Mouse (Mus musculus): ENCODE measurements at regions not wholly inside any gene's neighbourhood (a gene's known extent, or its start where the extent isn't known, plus 50 kb on each side); places are given as distances from the start of the nearest gene placed in this dataset.
"Not testable (repeated sequence)": the region's sequence is repeated elsewhere in the genome, so short reads cannot be mapped to it uniquely, and the experiment has no call there.

DNA sequence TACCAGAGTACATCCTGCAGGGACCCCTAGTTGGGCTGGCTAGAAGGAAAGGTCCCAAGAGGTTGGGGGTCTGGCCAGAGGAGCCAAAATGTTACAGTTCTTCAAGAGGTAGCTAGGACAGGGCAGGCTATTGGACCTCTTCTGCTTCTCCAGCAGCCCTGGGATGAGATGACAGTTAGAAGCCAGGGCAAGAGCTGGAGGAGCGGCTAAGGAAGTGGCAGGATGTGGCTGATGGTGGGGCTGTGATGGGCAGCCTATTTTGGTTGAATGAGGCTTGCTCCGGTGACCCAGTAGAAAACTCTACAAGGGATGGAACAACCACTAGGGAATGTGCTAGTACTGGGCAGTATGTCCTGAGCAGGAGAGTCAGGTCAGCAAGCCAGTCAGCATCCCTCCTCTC, 82.8 kb downstream of the Ddx11 start:
- Histone ChIP-seq H3K4me1 (ENCODE audit: control insufficient read depth, insufficient read depth, low read length) (no peaks in the 10 kb centered on the region), H3K36me3 (ENCODE audit: control insufficient read depth, insufficient read depth, low read length) (no peaks in the 10 kb centered on the region), H3K27ac (ENCODE audit: insufficient read depth, low read depth, low read length) (no peak overlapping the region), H3K27me3 (replicated peaks; ENCODE audit: control insufficient read depth, insufficient read depth, low read length) (no peaks in the 10 kb centered on the region), H3K4me3 (ENCODE audit: insufficient read depth, low read depth, low read length) (no peak overlapping the region)
- no peak for DNase-seq
- TF ChIP-seq CTCF (conservative IDR thresholded peaks at IDR 0.05; ENCODE audit: insufficient read depth, insufficient read length, low read depth, low read length) (no peak), POLR2A (IDR thresholded peaks at IDR 0.05; ENCODE audit: low read depth, low read length) (no peak)
- WGBS, result 91% methylated on average over 2 of the region's 2 CpGs

DNA sequence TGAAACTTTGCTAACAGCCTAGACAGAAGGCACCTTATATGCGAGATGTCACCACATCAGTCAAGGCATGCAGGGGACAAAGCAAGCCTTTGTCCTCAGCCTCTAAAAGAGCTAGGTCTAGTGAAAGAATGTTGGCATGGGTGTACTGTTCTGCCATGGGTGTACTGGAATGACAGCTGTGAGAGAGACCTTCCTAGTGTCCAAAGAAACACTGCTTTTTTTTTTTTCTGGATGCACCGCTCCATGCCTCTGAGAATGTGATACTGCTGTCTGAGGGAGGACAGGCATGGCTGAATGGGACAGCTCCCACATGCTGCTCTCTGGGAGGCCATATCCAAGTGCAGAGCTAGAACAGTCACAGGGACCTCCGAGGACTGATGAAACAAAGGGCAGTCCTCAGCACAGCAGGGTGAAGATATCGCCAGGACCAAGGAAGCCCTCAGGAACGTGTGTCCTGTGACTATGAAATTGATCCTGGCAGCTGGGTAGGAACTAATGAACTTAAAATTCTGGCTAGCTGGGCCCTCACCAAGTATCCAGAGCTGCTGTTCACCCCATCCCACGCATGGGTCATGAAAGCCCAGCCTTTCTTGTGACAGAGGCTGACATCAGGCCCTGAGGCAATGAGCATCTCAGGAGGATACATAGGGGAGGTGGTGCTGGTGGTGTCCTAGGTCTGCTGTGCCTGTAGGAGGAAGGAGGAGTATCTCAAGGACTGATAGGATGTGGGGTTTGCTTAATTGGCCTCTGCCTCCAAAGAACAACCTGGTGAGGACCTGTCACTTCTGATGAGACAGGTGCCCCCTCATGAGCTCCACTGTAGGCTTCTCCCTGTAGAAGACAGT, 84.6 kb downstream of the Ddx11 start:
- H3K4me1 ChIP-seq (ENCODE audit: control insufficient read depth, insufficient read depth, low read length); H3K27ac ChIP-seq (ENCODE audit: insufficient read depth, low read depth, low read length); H3K4me3 ChIP-seq (ENCODE audit: insufficient read depth, low read depth, low read length); H3K27me3 ChIP-seq (replicated peaks; ENCODE audit: control insufficient read depth, insufficient read depth, low read length); H3K36me3 ChIP-seq (ENCODE audit: control insufficient read depth, insufficient read depth, low read length); DNase-seq: not testable (repeated sequence)
- WGBS, result 46% methylated on average over 6 of the region's 6 CpGs

GRCm38 (mm10) chr17:66208803-66209515, 85.6 kb downstream of the Ddx11 start:
- not testable (repeated sequence) for H3K27me3 ChIP-seq (replicated peaks; ENCODE audit: control insufficient read depth, insufficient read depth, low read length); H3K36me3 ChIP-seq (ENCODE audit: control insufficient read depth, insufficient read depth, low read length); H3K4me1 ChIP-seq (ENCODE audit: control insufficient read depth, insufficient read depth, low read length); H3K27ac ChIP-seq (ENCODE audit: insufficient read depth, low read depth, low read length); DNase-seq; H3K4me3 ChIP-seq (ENCODE audit: insufficient read depth, low read depth, low read length)
- 39% methylated on average over 4 of the region's 6 CpGs for WGBS

DNA sequence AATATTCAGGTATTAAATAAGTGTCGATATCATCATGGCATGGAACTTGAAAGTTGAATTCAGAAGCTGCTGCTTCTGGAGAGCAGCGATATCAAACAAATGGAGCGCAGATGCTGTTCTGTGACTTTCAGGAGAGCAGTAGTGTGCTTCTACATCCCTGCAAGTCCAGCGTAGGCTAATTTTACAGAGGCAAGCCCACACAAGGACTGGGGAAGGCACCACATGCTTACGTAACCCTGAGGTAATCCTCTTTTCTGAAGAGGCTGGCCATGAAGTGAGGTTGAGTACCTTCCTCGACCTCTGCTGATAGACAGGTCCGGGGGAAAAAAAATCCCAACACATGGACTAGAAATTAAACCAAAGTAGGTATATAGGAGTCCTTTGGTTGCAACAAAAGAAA, 88.2 kb downstream of the Ddx11 start:
- Histone ChIP-seq H3K4me1 (ENCODE audit: control insufficient read depth, insufficient read depth, low read length) (no peaks in the 10 kb centered on the region), H3K27me3 (replicated peaks; ENCODE audit: control insufficient read depth, insufficient read depth, low read length) (no peaks in the 10 kb centered on the region), H3K36me3 (ENCODE audit: control insufficient read depth, insufficient read depth, low read length) (no peaks in the 10 kb centered on the region), H3K4me3 (ENCODE audit: insufficient read depth, low read depth, low read length) (no peak overlapping the region), H3K27ac (ENCODE audit: insufficient read depth, low read depth, low read length) (no peak overlapping the region)
- DNase-seq, result no peak
- WGBS, result 89% methylated on average over 7 of the region's 7 CpGs
- no peak for TF ChIP-seq POLR2A (IDR thresholded peaks at IDR 0.05; ENCODE audit: low read depth, low read length)
- TF ChIP-seq CTCF (conservative IDR thresholded peaks at IDR 0.05; ENCODE audit: insufficient read depth, insufficient read length, low read depth, low read length), result no peak

DNA sequence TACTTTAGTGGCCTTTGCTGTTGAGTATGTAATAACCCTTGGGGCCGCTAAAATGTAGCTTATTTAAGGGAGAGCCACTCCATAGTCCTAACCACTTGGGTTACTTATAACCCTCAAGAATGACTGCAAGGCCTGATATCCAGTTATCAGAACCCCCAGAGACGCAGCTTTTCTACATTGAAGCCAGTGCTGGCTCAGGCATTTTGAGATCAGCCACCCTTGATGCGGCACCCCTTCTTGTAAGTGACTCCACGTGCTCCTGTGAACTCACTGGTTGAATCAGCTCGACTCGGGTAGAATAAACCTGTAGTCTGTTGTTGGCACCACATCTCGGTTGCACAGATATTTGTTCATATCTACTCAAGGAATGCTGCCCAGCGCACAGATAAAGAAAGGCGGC, 89.3 kb downstream of the Ddx11 start:
- Histone ChIP-seq H3K36me3 (ENCODE audit: control insufficient read depth, insufficient read depth, low read length) (no peaks in the 10 kb centered on the region), H3K27ac (ENCODE audit: insufficient read depth, low read depth, low read length) (no peak overlapping the region), H3K27me3 (replicated peaks; ENCODE audit: control insufficient read depth, insufficient read depth, low read length) (no peaks in the 10 kb centered on the region), H3K4me3 (ENCODE audit: insufficient read depth, low read depth, low read length) (no peak overlapping the region), H3K4me1 (ENCODE audit: control insufficient read depth, insufficient read depth, low read length) (no peaks in the 10 kb centered on the region)
- 93% methylated on average over 9 of the region's 9 CpGs for WGBS
- TF ChIP-seq POLR2A (IDR thresholded peaks at IDR 0.05; ENCODE audit: low read depth, low read length) (no peak), CTCF (conservative IDR thresholded peaks at IDR 0.05; ENCODE audit: insufficient read depth, insufficient read length, low read depth, low read length) (no peak)
- no peak for DNase-seq

DNA sequence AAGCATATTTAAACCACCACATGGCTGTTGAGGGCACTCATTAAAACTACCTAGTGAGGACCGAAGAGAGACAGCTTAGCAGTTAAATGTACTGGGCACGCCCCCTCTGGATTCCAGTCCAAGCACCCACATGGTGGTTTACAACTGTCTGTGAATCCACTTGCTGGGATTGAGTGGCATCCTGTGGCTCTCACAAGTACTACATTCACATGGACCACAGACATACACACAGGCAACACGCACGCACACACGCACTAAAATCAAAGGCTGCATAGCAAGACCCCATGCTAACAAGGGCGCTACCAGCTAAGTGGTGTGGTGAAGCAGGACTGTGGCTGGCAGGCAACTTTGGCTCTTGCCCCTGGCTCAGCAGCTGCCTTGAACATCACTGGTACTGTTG, 95.0 kb downstream of the Ddx11 start:
- no peaks in the 10 kb centered on the region for H3K27me3 ChIP-seq (replicated peaks; ENCODE audit: control insufficient read depth, insufficient read depth, low read length)
- no peak for DNase-seq
- H3K36me3 ChIP-seq (ENCODE audit: control insufficient read depth, insufficient read depth, low read length), result no peaks in the 10 kb centered on the region
- no peaks in the 10 kb centered on the region for H3K4me1 ChIP-seq (ENCODE audit: control insufficient read depth, insufficient read depth, low read length)
- WGBS, result 95% methylated on average over 6 of the region's 6 CpGs
- no peak for TF ChIP-seq CTCF (conservative IDR thresholded peaks at IDR 0.05; ENCODE audit: insufficient read depth, insufficient read length, low read depth, low read length)
- no peak for TF ChIP-seq POLR2A (IDR thresholded peaks at IDR 0.05; ENCODE audit: low read depth, low read length)
- no peak overlapping the region for H3K27ac ChIP-seq (ENCODE audit: insufficient read depth, low read depth, low read length)
- no peak overlapping the region for H3K4me3 ChIP-seq (ENCODE audit: insufficient read depth, low read depth, low read length)

GRCm38 (mm10) chr17:66219669-66220435, 96.5 kb downstream of the Ddx11 start:
- H3K27ac ChIP-seq (ENCODE audit: insufficient read depth, low read depth, low read length), result no peak overlapping the region
- DNase-seq, result peak; percentile 20
- H3K27me3 ChIP-seq (replicated peaks; ENCODE audit: control insufficient read depth, insufficient read depth, low read length), result no peaks in the 10 kb centered on the region
- WGBS, result 40% methylated on average over 16 of the region's 16 CpGs
- H3K4me1 ChIP-seq (ENCODE audit: control insufficient read depth, insufficient read depth, low read length), result no peaks in the 10 kb centered on the region
- no peak for TF ChIP-seq POLR2A (IDR thresholded peaks at IDR 0.05; ENCODE audit: low read depth, low read length)
- TF ChIP-seq CTCF (conservative IDR thresholded peaks at IDR 0.05; ENCODE audit: insufficient read depth, insufficient read length, low read depth, low read length), result no peak
- H3K36me3 ChIP-seq (ENCODE audit: control insufficient read depth, insufficient read depth, low read length), result no peaks in the 10 kb centered on the region
- no peak overlapping the region for H3K4me3 ChIP-seq (ENCODE audit: insufficient read depth, low read depth, low read length)
